Mouse (Mus musculus) E14TG2a.4 (cell line): ENCODE data around the gene Rita1.

Experiments used
- CTCF ChIP-seq: conservative IDR thresholded peaks from 2 replicates; pipeline ENCODE4 v1.5.1; 2014; ENCODE audit warnings: low read length
- NANOG ChIP-seq: IDR thresholded peaks from 2 replicates; pipeline ENCODE4 v1.6.1; 2014; ENCODE audit warnings: borderline replicate concordance, low read length, mixed read lengths
- POU5F1 ChIP-seq: IDR thresholded peaks from 2 replicates; pipeline ENCODE4 v1.6.1; 2014; ENCODE audit warnings: low read length, borderline replicate concordance

DNA sequence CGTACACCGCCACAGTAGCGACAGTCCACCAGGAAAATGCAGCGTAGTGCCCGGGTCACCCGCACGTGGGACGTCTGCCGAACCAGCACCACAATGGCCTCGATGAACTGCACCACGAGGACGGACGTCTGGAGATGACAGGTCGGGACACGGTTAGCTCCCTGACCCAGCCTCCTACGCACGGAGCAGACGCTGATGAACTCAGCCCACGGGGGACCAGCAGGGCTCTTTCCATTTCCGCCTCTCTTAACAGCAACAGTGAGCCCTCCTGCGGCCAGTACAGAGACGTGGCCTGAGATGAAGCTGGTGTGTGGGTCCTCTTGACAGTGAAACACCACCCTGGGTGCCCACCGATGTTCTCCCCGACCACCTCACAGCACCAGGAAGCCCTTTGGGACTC, 56.5 kb downstream of the Rita1 start:
- no peak for TF ChIP-seq CTCF
- no peak for TF ChIP-seq POU5F1
- no peak for TF ChIP-seq NANOG
